Mouse (Mus musculus) heart, embryonic 15.5 days (tissue): ENCODE measurements at regions not wholly inside any gene's neighbourhood (a gene's known extent, or its start where the extent isn't known, plus 50 kb on each side); places are given as distances from the start of the nearest gene placed in this dataset.

Experiments
- ATAC-seq: fragments of 200-750 bp; cut with Nextera tagmentation; replicated peaks from 2 replicates; pipeline ENCODE4 v1.8.0; 2017; ENCODE audit warnings: low read depth, moderate TSS enrichment; ENCODE audit not compliant: insufficient number of reproducible peaks, insufficient read depth, low FRiP score
- H3K27ac ChIP-seq: fragments of 300-500 bp; sonication (generic); 2 replicates; pipeline ENCODE4 v1.5.1; 2015; ENCODE audit warnings: mild to moderate bottlenecking, inconsistent platforms
- H3K27me3 ChIP-seq: fragments of 300-500 bp; sonication (generic); 2 replicates; pipeline ENCODE4 v1.6.1; 2015; ENCODE audit warnings: inconsistent platforms
- H3K36me3 ChIP-seq: fragments of 300-500 bp; sonication (generic); 2 replicates; pipeline ENCODE4 v1.6.1; 2015; ENCODE audit warnings: mild to moderate bottlenecking, inconsistent platforms
- H3K4me1 ChIP-seq: fragments of 300-500 bp; sonication (generic); replicated peaks from 2 replicates; pipeline ENCODE4 v1.6.1; 2015; ENCODE audit warnings: inconsistent platforms
- H3K4me2 ChIP-seq: fragments of 300-500 bp; sonication (generic); 2 replicates; pipeline ENCODE4 v1.6.1; 2015; ENCODE audit warnings: inconsistent platforms, mild to moderate bottlenecking, moderate library complexity
- H3K4me3 ChIP-seq: fragments of 300-500 bp; sonication (generic); 2 replicates; pipeline ENCODE4 v1.5.1; 2015; ENCODE audit warnings: mild to moderate bottlenecking, inconsistent platforms
- H3K9ac ChIP-seq: fragments of 300-500 bp; sonication (generic); 2 replicates; pipeline ENCODE4 v1.6.1; 2015; ENCODE audit warnings: mild to moderate bottlenecking, inconsistent platforms
- H3K9me3 ChIP-seq: fragments of 300-500 bp; sonication (generic); replicated peaks from 2 replicates; pipeline ENCODE4 v1.6.1; 2016; ENCODE audit warnings: inconsistent platforms
- WGBS: fragments of 180-500 bp; shearing (Covaris S2); methylation state at CpG from one replicate; pipeline ENCODE4 v1.1.7; 2015; ENCODE audit warnings: mixed read lengths; 5-methylcytosine and 5-hydroxymethylcytosine counted together

DNA sequence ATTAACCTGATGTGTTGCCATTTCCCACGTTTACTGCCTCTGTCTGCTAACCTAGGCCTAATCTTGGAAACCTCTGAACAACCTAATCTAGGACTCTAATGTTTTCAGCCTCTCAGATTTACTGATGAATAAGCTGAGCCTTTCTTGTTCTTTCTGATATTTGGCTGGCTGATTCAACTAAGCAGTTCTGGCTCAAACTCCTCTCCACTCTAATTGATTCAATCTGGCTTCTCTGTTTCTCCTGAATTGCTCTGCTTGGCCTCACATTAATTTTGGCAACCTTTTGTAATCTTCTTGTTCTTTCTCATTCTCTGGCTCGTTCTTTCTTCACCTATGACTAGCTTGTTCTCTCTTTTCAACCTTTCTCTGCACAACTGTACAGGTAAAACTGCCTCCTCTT, 1561.2 kb upstream of the Zeb2 start:
- no peaks in the 10 kb centered on the region for H3K4me1 ChIP-seq
- no peaks in the 10 kb centered on the region for H3K9me3 ChIP-seq
- 39% methylated on average over 2 of the region's 2 CpGs for WGBS
- no peak overlapping the region for H3K9ac ChIP-seq
- no peak overlapping the region for H3K4me2 ChIP-seq
- H3K4me3 ChIP-seq = no peak overlapping the region
- no peak overlapping the region for H3K27ac ChIP-seq
- no peaks in the 10 kb centered on the region for H3K36me3 ChIP-seq
- no peak for ATAC-seq
- no peaks in the 10 kb centered on the region for H3K27me3 ChIP-seq

DNA sequence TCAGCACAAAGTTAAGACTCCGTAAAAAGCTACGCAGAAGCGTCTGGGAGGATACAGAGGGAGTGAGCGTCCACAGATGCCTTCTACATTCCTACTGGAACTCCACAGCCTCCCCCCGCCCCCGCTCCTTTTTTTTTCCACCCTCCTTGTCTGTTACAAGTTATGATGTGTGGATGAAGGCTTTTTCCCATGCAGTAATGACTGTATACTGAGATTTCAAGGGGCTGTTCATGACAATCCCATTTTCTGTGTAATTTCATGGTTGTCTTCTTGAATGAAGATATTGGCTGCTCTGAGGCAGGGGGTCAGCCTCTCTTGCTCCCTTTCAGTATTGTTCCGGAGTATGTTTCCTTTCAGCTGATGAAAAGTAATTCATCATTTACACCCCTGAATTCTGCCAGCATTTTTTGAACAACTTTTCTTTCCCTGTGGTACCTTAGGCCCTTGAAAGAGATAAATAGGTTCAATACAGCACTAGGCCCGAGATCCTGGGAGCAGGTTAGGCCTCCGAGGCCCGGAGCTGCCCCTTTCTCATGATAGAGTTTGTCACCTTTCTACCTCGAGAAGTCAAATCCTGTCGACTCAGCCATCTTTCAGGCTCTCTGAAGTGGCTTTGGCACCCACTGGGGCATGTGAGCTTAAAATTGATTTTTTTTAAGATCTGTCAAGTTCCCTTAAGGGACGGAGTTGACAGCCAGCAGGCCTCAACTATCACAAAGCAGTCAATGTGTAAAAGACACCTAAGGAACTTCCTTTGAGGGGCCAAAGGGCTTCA, 1552.5 kb upstream of the Zeb2 start:
- Histone ChIP-seq H3K27ac (no peak overlapping the region), H3K4me1 (no peaks in the 10 kb centered on the region), H3K9me3 (no peaks in the 10 kb centered on the region), H3K27me3 (no peaks in the 10 kb centered on the region), H3K36me3 (no peaks in the 10 kb centered on the region), H3K4me3 (no peak overlapping the region), H3K9ac (no peak overlapping the region), H3K4me2 (no peak overlapping the region)
- no peak for ATAC-seq
- 61% methylated on average over 13 of the region's 13 CpGs for WGBS

DNA sequence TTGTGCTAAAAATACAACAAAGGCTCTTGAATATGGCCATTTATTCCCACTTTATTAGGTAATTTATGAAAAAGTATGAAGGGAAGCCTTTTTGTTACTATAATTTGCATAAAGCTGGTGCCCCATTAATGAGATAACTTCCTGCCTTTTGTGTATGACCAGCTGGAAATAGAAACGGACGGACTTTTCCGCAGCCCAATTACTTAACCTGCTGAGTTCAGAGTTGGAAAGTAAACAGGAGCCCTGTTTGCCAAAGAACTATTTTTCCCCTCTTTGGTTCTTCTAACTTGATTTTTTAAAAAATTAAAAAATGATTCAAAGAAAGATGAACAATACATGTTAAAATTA, 1549.8 kb upstream of the Zeb2 start:
- H3K4me3 ChIP-seq = no peak overlapping the region
- no peak for ATAC-seq

DNA sequence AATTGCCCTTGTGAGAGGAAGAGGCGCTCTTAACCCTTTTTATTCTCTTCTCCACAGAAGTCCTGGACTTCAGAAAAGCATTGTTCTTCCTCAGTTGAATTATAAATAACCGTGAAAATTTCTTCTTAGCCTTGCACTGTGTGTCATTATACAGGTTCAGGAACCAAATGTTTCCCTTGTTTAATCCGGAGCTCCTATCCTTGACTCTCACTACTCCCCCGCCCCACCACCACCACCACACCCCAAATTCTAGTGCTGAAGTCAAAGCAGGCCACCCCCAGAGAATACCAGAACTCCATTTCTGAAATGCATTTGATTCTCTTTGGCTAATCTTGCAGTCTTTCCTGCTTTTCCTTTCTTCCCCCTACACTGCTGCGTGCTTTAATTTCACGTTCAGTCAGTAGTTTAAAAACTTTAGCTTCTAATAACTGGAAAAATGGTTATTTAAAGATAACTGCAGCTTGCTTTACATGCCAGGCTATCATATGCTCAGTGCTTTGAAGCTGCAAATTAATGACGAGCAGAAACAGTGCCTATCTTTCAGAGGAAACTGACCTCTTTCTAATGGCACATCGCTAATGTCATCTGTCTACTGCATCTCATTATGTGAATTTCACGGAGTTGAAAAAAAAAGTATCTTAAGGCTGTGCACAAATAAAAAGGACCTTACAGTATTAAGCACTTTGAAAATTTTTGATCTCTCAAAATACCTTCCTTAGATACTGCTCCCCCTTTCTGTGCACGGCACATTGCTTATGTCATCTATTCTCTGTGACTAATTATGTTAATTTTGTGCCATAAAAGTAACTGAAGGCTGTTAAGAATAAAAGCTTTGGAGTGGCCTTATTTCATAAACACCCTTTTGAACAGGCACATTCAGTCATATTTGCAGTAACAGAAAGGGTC, 1549.1 kb upstream of the Zeb2 start:
- Histone ChIP-seq H3K4me1 (no peaks in the 10 kb centered on the region), H3K9ac (no peak overlapping the region), H3K27me3 (no peaks in the 10 kb centered on the region), H3K36me3 (no peaks in the 10 kb centered on the region), H3K9me3 (no peaks in the 10 kb centered on the region), H3K4me2 (no peak overlapping the region), H3K27ac (no peak overlapping the region), H3K4me3 (no peak overlapping the region)
- ATAC-seq = no peak
- 64% methylated on average over 10 of the region's 10 CpGs for WGBS

More for the DNA sequence above, 1549.8 kb upstream of the Zeb2 start:
- WGBS = 66% methylated on average over 3 of the region's 3 CpGs
- Histone ChIP-seq H3K9me3 (no peaks in the 10 kb centered on the region), H3K9ac (no peak overlapping the region), H3K27ac (no peak overlapping the region), H3K36me3 (no peaks in the 10 kb centered on the region), H3K4me2 (no peak overlapping the region), H3K27me3 (no peaks in the 10 kb centered on the region), H3K4me1 (no peaks in the 10 kb centered on the region)

DNA sequence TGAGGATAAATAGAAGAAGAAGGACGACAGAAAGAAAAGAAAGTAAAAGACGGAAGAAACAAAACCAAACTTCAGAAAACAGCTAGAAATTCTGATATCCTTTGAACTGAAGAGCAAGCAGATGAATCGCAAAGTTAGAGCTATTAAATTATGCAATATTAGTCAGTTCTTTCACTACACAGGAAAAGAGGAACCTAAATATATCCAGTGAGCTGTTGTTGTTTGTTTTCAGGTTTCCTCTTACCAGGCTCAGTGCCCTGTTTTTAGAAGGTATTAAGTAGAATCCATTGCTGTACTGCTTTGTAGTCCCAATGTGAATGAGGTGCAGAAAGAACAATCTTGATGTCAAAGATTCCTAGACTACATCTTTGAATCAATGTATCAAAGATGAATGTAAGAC, 1544.7 kb upstream of the Zeb2 start:
- WGBS = 75% methylated on average over 3 of the region's 3 CpGs
- Histone ChIP-seq H3K36me3 (no peaks in the 10 kb centered on the region), H3K27me3 (no peaks in the 10 kb centered on the region), H3K27ac (no peak overlapping the region), H3K9ac (no peak overlapping the region), H3K4me3 (no peak overlapping the region), H3K9me3 (no peaks in the 10 kb centered on the region), H3K4me1 (no peaks in the 10 kb centered on the region), H3K4me2 (no peak overlapping the region)
- ATAC-seq = no peak

DNA sequence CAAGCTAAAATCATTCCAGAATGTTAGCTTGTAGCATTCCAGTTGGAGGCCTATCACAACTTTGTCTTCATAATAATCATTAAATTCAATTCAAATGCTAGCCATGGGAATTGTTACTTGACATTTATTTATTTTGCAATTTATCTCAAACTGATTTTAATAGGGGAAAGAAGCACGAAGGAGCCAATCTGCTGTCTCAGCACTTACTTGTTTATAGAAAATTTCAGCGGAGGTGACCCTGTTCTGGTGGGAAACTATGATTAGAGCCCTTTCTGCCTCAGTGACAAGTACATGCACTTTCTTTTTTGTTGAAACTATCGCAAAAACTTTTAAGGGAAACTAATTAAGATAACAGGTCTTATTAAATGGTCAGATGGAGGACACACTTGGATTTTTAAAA, 1543.4 kb upstream of the Zeb2 start:
- Histone ChIP-seq H3K27me3 (no peaks in the 10 kb centered on the region), H3K4me1 (no peaks in the 10 kb centered on the region), H3K36me3 (no peaks in the 10 kb centered on the region), H3K27ac (no peak overlapping the region), H3K4me2 (no peak overlapping the region), H3K9ac (no peak overlapping the region), H3K4me3 (no peak overlapping the region), H3K9me3 (no peaks in the 10 kb centered on the region)
- ATAC-seq = no peak
- WGBS = 57% methylated on average over 3 of the region's 3 CpGs

DNA sequence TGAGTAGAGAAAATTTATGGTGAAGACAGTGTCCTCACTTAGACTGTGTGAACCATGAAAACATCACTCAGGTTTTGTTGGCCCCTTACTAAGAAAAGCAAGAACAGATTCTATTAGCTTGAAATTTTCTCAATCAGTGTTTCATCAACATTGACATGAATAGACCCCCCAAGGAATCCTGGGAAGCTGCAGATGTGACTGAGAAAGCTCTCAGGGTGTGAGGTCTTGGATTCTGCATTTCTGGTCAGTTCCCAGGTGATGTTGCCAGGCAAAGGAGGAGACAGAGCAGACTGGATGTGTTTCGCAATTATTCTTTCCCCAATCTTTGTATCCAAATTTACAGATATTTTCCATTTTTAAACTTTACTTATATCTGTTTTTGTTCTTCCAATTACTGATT, 1538.1 kb upstream of the Zeb2 start:
- H3K9ac ChIP-seq = no peak overlapping the region
- H3K36me3 ChIP-seq = no peaks in the 10 kb centered on the region
- no peak overlapping the region for H3K4me2 ChIP-seq
- 85% methylated on average over 1 of the region's 1 CpGs for WGBS
- H3K27ac ChIP-seq = no peak overlapping the region
- H3K9me3 ChIP-seq = no peaks in the 10 kb centered on the region
- no peak for ATAC-seq
- H3K27me3 ChIP-seq = no peaks in the 10 kb centered on the region
- H3K4me1 ChIP-seq = no peaks in the 10 kb centered on the region
- H3K4me3 ChIP-seq = no peak overlapping the region

DNA sequence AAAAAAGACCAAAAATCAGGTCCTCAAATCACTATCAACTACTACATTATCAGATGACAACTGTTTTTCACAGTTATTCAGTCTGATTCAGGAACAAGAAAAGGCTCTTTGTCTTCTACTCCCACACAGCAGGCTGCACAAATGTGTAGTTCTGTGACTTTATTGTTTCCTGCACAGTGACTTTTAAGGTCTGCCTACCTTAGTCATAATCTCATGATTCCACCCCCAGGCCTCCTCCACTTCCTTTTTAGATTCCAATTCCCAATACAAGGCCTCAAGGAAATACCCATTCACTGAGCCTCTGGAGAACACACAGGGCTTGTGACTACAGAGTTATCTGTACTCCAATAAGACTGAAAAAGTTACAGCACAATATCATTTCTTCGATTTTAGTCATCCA, 1535.4 kb upstream of the Zeb2 start:
- ATAC-seq = no peak
- H3K9ac ChIP-seq = no peak overlapping the region
- no peak overlapping the region for H3K4me2 ChIP-seq
- H3K27me3 ChIP-seq = no peaks in the 10 kb centered on the region
- 79% methylated on average over 1 of the region's 1 CpGs for WGBS
- H3K4me3 ChIP-seq = no peak overlapping the region
- no peaks in the 10 kb centered on the region for H3K9me3 ChIP-seq
- no peaks in the 10 kb centered on the region for H3K4me1 ChIP-seq
- no peaks in the 10 kb centered on the region for H3K36me3 ChIP-seq
- no peak overlapping the region for H3K27ac ChIP-seq

DNA sequence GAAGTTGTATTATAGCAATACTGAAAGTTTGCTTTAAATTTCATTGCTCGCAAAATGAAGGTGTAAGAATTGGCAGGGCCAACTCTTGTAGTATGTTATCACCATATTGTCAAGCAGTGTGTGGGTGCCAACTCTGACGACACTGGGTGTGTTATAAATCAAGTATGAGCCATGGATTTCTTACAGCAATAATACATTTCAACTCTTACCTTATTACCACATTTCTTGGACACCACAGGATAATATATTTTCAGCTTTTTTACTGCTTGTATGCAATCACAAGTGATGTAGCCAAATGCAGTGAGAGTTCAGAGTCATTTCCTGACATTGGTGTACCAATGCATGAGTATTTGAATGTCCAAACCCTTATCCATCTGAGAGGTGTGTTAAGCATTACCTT, 1529.2 kb upstream of the Zeb2 start:
- H3K9ac ChIP-seq = no peak overlapping the region
- no peak overlapping the region for H3K27ac ChIP-seq
- no peaks in the 10 kb centered on the region for H3K4me1 ChIP-seq
- no peaks in the 10 kb centered on the region for H3K27me3 ChIP-seq
- H3K9me3 ChIP-seq = no peaks in the 10 kb centered on the region
- no peak overlapping the region for H3K4me3 ChIP-seq
- ATAC-seq = no peak
- H3K4me2 ChIP-seq = no peak overlapping the region
- no peaks in the 10 kb centered on the region for H3K36me3 ChIP-seq
- 51% methylated on average over 2 of the region's 2 CpGs for WGBS

DNA sequence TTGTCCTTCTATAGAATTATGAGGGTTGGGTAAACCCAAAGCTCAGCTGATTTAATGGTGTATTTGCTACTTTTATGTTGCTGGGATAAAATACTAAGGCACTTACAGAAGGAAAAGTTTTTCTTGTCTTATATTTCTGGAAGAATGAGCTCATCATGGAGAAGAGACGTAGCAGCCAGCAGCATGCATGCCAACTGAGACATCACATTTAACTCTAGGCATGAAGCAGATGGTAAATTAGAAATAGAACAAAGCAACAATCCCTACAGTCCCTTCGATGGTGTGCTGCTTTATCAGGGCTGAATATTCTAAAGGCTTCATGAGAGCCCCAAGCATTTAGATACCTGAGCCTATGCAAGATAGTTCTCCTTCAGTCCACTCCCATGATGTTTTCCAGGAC, 1492.0 kb upstream of the Zeb2 start:
- Histone ChIP-seq H3K4me3 (no peak overlapping the region), H3K4me1 (no peaks in the 10 kb centered on the region), H3K9ac (no peak overlapping the region), H3K9me3 (no peaks in the 10 kb centered on the region), H3K27ac (no peak overlapping the region), H3K4me2 (no peak overlapping the region), H3K27me3 (no peaks in the 10 kb centered on the region), H3K36me3 (no peaks in the 10 kb centered on the region)
- WGBS = 66% methylated on average over 2 of the region's 2 CpGs
- ATAC-seq = no peak

DNA sequence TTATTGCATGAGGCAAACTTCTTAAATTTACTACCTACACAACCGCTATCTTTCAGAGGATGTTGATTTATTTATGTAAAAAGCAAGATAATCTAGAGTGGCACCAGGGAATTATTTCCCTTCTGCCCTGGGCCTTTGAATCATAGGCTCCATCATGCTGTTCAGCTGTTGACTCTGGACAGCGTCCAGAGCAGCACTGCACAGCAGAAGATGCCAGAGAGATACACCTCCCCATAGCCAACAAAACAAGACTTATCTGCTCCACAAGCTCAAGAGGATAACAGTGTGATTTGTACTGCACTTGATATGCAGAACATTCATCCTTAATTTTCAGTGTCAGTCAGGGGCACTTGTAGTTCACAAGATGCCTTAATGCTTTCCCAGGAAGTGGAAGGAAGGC, 1464.6 kb upstream of the Zeb2 start:
- Histone ChIP-seq H3K4me3 (no peak overlapping the region), H3K36me3 (no peaks in the 10 kb centered on the region), H3K4me2 (no peak overlapping the region), H3K4me1 (no peaks in the 10 kb centered on the region), H3K27ac (no peak overlapping the region), H3K27me3 (no peaks in the 10 kb centered on the region), H3K9ac (no peak overlapping the region), H3K9me3 (no peaks in the 10 kb centered on the region)
- 34% methylated on average over 2 of the region's 2 CpGs for WGBS
- ATAC-seq = no peak

DNA sequence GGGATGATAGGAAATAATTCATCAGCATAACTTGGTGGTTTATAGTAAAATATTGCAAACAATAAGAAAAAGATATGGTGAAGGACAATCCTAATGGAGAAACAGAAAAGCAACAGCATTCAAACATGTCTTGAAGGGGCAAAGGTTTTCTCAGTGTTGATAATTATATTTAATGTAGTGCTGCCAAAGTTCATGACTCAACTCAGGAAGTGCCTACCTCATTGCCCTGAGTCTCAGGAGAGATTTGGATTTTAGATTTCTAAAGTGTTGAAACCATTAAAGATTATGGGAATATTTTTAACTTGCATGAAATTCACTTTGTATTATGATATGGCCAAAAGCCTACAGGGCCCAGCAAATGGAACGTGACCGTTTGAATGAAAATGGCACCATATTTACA, 1453.2 kb upstream of the Zeb2 start:
- Histone ChIP-seq H3K9ac (no peak overlapping the region), H3K9me3 (no peaks in the 10 kb centered on the region), H3K36me3 (no peaks in the 10 kb centered on the region), H3K27ac (no peak overlapping the region), H3K4me1 (no peaks in the 10 kb centered on the region), H3K4me3 (no peak overlapping the region), H3K4me2 (no peak overlapping the region), H3K27me3 (no peaks in the 10 kb centered on the region)
- ATAC-seq = no peak
- WGBS = 67% methylated on average over 2 of the region's 2 CpGs
